Mouse (Mus musculus) MN1 (cell line): ENCODE results near the gene Kmt2c.
"Not testable (repeated sequence)": the region's sequence is repeated elsewhere in the genome, so short reads cannot be mapped to it uniquely, and the experiment has no call there.

Experiments
- DNase-seq: peaks from one replicate; pipeline ENCODE4 v3.0.0-alpha.2; 2016; ENCODE audit warnings: low spot score

Gene Kmt2c

DNA sequence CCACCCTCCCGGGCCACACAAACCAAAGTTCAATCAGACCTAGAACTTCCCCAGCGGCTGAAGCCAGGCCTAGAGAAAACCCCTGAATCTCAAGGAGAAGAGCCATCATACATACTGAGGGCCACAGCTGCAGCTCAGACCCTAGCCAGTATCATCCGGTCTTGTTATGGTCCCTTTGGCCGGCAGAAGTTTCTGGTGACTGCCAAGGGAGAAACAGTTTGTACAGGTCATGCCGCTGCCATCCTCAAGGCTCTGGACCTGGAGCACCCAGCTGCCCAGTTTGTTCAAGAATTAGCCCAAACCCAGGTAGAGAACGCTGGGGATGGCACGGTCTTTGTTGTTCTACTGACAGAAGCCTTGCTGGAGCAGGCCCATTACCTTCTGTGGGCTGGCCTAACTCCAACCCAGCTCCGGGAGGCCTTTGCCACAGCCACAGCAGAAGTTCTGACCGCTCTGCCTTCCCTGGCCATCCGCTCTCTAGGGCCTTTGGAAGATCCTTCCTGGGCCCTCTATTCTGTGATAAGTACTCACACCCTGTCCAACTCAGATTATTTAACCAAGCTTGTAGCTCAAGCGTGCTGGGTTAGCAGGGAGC, 17.8 kb upstream of the Kmt2c start:
- DNase-seq, result no peak

DNA sequence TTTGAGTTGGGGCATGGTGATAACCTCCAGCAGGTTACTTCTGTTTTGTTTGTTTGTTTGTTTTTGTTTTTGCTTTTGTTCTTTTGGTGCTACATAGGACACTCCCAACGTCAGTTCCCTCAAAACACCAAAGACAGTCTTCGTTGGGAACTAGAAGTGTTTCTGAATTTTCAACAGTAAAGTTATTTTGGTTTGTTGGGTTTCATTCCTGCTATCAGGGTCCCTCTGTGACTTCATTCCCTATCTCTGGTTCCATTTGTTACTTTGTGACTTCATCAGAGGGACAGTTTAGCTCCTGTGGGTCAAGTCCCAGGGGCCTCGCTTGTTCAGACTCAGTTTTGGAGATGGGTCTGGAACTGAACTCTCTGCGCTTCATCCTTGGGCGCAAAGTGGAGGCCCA, 17.2 kb upstream of the Kmt2c start, which contains the start of gene Cct8l1:
TSS of gene Cct8l1 (plus strand) at position 301 of the 400 bp plus-strand sequence.
- DNase-seq, result no peak

DNA sequence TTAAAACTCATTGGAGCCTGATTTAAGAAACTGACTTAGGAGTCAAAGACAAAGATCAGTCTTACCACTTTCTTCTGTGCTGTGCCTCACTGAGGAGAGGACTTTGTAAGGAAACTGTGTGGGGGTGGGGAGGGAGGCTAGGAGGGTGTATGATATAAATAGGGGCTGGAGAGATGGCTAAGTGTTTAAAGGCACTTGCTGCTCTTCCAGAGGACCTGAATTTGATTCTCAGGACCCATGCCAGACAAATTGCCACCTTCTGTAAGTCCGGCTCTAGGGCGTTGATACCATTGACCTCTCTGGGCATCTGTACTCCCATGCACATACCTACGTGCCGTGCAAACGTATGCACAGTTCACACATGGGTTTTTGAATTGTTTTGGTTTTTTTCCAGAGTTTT, 7.5 kb upstream of the Kmt2c start:
- DNase-seq, result no peak

DNA sequence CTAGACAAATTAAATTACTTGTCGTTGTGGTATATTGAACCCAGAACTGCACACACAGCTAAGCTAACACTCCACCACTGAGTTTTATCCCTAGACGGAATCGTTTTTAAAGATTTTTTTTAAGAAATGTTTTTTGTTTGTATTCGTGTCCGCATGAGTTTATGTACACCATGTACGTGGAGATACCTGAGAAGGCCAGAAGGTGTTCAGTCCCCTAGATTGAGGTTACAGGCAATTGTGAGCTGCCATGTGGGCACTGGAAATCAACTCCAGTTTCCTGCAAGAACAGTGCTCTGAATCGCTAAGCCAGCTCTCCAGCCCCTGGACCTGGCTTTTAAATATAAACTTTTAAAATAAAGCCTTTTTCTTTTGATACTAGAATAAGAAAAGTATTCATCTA, 2.1 kb upstream of the Kmt2c start:
- DNase-seq, result peak; percentile 7

DNA sequence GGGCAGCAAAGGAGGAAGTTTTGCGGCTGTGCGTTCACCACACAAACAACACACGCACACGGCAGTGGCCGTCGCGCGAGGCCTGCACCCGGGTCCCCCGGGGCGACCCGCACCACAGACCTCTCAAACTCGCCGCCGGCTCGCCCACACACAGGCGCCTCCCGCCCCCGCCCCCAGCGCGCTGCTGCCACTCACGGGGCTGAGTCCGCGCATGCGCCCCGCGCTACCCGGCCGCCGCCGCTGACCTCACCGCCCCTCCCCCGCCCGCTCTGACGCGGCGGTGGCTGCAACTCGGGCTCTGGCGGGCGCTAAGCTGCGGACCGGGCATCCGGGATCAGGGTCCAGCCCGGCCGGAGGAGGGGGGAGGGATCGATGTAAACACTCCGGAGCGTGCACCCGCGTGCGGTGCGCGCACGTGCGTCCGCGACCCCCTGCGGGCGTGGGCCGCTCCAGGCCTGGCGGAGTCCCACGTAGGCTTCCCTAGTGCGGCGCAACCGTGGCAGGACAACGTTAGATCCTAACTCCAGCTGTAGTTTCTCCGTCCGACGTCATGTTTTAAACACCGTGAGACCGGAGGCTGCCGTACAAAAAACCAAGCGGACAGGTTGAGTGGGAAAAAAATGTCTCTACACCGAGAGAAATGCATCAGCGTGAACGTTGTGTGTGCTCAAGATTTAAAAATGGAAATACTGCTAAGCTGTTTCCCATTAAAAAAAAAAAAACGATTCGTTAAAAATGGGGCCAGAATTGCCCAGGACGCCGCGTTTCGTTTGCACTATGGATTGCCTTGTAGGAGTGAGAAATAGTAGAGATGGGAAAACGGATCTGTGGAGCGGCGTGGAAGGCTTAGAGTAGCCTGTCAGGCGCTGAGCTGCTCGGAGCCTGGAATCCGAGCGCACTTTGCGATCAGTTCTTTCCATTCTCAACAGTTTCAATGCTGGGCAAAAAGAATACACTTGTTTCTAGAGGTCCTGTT, 1.1 kb upstream of the Kmt2c start:
- DNase-seq, result peak; percentile 96

DNA sequence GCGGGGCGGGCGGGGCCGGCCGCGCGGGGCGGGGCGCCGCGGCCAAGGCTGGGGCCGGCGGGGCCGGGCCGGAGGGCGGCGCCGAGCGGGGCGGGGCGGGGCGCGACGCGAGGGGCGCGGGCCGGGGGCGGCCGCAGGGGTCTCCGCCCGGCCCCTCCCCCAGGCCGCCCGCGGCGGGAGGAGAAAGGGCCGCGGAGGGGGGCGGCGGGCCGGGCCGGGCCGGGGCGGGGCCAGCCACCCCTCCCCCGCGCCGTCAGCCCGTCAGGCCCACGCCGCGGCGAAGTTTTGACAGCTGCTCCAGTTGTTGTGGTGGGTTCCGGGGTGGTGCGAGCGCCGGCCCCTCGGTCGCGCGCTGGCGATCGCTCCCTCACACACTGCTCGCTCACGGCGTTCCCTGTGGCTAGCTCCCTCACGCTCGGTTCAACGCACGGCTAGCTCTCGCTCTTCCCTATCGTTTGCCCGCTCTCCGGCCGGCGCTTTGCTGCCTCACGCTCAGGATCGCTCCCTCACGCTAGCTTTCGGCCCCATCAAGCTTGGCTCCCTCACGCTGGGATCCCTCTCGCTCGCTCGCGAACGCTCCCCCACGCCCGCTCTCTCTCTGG, 339 bp upstream of the Kmt2c start:
- peak; percentile 82 for DNase-seq

DNA sequence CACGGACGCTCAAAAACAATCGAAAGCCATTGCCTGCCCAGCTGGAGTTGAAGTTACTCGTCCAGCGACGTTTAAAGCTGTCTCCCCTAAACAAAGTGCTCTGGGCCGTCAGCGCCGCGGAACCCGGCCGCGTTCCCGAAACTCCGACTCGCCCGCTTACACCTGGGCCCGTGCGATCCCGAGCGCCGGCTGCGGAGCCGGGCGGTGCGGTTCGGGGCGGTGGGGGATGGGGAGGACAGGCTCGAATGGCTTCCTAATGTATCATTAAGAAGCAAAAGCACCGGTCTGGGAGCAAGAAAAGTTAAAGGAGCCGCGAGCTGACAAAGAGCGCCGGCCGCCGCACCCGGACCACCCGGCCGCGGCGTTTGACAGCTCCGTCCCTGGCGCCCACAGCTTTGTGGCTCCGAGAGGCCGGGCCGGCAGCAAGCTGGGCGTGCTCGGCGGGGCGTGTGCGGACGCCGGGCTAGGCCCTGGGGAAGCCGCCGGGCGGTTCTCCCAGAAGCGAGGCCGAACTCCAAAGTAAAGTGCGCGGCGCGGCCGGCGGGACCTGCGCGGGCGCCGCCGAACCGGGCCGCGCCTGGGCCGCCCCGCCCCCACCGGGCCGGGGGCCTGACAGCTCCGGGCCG, 750 bp downstream of the Kmt2c start:
- peak; percentile 65 for DNase-seq

DNA sequence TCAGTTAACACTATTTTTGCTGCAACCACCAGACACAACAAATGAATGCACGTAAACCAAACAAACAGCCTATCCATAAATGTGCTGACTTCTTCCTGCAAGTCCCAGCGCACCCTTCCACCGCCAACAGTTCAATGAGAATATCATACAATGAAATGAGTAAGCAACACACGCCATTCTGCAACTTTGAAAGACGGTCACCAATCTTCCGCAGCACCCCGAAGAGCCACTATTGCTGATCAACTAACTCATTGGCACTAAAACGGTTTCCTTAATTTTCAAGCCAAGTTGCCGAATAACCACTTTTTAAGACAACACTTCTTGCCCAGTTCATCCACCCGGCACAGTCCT, 1.2 kb downstream of the Kmt2c start:
- peak; percentile 36 for DNase-seq

DNA sequence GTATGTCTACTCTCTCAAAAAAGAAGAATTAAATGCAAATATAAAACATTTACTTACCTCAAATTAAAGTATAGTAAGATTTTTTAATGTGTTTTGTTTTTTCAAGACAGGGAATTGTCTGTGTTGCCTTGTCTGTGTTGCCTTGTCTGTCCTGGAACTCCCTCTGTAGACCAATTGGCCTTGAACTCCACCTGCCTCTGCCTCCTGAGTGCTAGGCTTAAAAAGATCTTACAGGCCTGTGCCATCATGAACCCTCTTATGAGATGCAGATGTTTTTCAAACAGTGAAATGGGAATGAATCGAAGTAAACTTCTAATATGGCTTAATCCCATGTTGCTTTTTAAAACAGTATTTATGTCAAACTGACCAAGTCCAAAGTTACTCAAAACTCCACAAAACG, 1.9 kb downstream of the Kmt2c start:
- no peak for DNase-seq

DNA sequence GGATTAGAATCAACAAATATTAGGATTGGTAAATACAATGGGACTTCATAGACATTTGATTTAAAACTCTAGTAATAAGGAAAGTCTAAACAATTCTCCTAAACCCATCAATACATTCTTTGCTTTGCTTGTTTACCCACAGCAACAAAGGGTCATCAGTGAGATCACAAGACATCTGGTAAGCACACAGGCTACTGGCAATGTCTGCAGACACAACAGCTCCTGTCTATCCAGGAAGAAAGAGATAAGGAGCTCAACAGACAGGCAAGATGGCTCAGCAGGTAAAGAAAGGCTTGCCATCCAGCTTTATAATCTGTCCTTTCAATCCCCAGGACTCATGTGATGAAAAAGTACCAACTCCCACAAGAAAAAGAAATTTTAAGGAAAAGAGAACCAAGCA, 19.7 kb downstream of the Kmt2c start:
- no peak for DNase-seq

DNA sequence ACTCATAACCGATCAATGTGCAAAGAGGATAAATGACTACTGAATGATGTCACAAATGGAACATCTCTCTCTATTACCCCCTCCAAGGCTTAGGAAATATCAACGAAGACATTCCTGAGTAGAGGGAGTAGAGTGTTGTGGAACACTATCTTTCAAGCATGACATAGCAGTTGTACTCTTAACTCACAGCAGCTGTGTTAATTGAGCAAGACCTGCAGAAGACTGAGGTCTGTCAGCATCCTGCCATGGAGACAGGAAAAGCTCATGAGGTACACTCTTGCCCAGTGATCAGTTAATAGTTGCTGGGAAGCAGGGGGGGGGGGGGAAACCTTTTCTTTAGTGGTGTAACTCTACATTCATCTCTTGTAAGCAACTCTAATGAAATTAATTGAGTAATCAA, 22.8 kb downstream of the Kmt2c start:
- DNase-seq, result no peak

DNA sequence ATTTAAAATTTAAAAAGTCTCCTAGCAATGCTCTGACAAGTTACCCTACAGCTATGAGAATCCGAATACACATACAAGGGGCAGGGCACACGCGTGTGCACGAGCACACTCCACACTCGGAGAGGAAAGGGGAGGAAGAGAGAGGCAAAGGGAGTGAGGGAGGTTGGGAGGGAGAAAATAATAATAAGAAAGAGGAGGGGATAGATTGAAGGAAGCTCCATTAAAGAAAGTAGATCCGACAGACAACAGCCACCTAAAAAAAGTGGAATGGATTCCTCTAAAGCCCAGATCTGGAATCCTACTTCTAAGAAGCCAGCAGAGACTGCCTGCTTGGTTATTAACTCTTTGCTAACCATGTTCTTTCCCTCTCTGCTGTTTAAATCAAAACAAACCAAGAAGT, 26.5 kb downstream of the Kmt2c start:
- peak; percentile 25 for DNase-seq

DNA sequence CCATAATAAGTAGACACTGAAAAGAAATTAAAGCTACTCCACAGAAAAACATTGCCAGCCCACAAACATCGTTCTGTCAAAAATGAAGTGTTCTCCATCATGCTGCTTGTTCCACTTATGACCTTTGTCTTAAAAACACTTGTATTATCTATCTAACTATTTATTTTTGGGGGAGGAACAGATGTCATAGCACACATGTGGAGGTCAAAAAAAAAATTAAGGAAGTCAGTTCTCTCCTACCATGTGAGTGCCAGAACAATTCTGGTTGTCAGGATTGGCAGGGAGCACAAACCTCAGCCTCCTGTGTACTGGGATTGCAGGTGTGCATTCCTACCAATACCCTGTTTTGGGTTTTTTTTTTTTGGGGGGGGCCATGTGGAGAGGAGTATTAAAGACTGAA, 36.6 kb downstream of the Kmt2c start:
- DNase-seq, result no peak

DNA sequence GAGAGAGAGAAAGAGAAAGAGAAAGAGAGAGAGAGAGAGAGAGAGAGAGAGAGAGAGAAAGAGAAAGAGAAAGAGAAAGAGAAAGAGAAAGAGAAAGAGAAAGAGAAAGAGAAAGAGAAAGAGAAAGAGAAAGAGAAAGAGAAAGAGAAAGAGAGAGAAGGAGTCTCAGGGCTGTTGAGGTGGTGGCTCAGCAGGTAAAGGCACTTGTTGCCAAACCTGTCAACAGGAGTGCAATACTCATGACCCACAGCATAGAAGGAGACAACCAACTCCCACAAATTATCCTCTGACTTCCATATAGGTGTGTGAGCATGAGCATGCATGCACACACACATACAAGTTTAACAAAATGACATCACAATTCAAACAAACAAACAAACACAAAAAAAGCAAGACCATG, 43.2 kb downstream of the Kmt2c start:
- not testable (repeated sequence) for DNase-seq

DNA sequence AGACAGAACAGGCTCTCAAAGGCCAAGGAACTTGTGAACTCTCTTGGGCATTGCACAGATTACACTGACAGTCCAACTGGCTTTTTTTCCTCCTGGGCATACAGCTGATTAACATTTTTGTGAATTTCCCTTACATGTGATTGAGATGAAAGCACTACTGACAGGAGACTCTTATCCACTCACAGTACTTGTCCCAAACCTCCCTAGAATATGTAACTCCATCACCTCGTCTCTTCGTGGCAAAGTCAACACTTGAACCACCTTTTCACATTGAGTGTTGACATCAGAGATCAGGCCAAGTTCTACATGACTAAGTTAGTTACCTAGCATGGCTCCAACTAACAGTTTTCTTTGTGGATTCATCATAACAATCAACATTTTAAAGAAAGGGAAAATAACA, 45.9 kb downstream of the Kmt2c start:
- no peak for DNase-seq

DNA sequence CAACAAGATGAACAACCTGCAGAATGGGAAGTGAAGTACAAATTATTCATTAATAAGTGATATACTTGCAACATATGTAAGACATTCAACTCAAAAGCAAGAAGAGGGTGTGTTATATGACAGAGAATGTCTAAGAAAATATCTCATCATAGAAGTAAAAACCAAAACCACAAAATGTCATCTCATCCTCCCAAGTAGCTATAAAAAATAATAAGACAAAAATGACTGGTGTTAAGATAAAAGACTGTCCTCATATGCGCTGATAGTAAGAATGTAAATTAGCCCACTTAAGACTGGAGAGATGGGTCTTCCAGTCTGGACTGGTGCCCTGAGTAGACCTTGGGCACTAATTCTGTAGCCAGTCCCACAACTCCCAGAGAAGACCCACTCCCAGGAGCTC, 61.1 kb downstream of the Kmt2c start:
- no peak for DNase-seq

DNA sequence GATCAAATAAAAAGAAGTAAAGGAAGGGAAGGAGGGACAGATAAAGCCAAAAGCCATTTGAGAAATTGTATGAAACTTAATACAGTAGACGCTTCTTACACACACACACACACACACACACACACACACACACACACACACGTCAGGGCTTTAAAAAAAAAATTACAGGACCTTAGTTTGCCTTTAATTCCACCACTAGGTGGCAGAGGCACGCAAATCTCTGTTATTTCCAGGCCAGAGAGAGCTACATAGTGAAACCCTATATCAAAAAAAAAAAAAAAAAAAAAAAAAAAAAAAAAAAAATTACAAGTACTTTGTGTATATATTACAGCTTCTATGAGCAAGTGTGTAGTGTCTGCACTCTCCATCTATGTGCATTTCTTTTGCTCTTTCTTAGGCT, 62.5 kb downstream of the Kmt2c start:
- peak; percentile 65 for DNase-seq

DNA sequence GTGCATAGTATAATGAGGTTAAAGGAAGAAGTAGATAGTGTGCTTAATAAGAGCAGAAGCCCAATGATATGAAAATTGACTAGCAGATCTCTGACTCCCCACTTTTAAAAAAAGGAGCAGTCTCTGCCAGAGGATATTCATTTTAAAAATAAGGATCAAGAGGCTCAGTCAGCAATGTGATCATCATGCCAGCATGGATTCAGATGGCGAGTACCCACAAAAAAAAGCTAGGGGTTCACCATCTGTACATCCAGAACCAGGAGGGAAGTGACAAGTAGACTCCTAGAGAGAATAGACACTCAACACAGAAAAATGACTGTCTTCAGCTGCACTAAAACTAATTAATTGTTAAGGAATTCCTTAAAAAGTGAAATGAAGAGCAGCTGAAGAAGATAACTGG, 76.0 kb downstream of the Kmt2c start:
- DNase-seq, result no peak

DNA sequence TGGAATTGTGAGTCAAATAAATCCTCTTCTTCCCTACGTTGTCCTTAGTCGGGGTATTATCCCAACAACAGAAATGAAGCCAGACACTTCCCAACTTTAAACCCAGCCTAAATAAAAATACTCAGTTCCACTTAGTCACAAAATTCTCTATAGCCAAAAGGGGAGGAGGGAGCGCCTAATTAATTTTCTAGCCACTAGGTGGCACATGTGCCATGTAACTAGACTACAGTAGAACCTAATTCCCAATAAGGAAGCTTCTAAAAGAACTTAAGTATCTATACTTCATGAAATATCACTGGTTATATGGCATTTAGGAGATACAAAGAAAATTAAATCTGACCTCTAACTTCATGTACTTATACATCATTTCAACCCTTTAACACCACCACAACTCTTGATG, 78.0 kb downstream of the Kmt2c start:
- DNase-seq, result peak; percentile 63

DNA sequence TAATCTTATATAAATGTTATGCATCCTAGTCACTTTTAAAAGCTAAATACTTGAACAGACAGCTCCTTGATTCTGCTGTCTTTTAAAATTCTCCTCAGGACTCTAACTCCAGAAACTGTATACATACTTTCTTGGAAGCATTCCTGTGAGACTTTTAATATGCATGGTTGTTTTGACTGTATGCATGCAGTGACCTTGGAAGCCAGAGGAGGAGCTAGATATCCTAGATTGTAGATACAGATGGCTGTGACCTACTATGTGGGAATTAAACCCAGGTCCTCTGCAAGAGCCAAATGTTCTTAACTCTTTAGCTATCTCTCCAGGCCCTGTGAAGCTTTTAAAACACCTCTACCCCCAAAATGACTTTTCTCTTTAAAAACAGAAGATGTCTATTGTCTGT, 83.2 kb downstream of the Kmt2c start:
- DNase-seq, result no peak

DNA sequence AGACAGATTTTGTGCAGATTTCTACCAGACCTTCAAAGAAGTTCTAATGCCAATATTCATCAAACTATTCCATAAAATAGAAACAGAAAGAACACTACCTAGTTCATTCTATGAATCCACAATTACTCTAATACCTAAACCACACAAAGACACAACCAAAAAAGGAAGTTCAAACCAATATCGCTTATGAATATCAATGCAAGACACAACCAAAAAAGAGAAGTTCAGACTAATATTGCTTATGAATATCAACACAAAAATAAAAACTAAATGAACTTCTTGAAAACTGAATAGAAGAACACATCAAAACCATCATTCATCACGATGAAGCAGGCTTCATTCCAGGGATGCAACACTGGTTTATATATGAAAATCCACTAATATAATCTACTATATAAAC, 101.9 kb downstream of the Kmt2c start:
- no peak for DNase-seq

DNA sequence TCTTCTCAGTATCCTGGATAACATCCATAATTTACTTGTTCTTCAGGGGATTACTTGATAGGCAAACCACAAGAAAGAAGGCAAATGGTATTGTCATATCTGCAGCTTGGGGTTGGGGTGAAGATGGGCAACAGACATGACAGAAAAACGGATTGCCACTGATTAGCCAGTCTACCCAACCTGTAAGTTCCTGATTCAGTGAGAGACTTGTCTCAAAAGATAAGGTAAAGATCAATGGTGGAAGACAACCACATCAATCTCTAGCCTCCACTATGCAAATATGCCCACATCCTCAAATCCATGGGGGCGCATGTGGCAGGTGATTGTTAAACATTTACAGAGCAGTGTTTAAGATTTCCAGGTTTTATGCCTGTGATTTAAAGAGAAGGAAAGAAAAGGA, 105.9 kb downstream of the Kmt2c start:
- DNase-seq, result no peak

DNA sequence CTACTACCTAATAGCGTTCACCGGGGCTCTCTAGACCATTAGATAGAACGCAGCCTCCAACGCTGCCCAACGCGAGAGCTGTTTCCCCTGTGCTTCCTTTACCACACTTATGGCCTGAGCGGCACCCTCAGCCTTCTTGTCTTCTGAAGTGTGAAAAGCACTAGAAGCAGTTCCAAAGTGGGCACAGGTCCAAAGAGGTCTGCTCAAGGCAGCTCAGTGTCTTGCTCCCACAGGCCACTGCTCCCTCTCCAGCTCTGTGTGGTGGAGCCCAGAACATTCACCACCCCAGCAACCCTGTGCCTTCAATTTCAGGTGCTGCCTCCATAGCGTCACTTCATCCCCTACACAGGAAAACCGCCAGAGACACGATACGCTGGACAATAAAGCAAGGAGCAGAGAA, 115.0 kb downstream of the Kmt2c start:
- DNase-seq, result no peak
